Comparison of ENCODE assay signal across 24 mouse cellular contexts in genomic region chr6:128208491-128209170, GRCm38 (mm10).
DNase-seq lines count a peak whose midpoint lies in the region; ATAC-seq and TF ChIP-seq lines count a peak whose summit lies in the region.
"Had no signal": no experiment of that assay in that cellular context is flagged by ENCODE, and none has a peak within 500 bp of the region (broad histone marks: within the 10 kb centered on the region; RNA-seq: fewer than 3 reads in every experiment).

No protein-coding gene starts in this region.

- H3K4me1 ChIP-seq in kidney, postnatal 0 days (replicated peaks; ENCODE audit: insufficient read depth, low read length): no peaks in the 10 kb centered on the region
- H3K4me1 ChIP-seq in heart, embryonic 15.5 days (replicated peaks): peaks cover 3% of the 10 kb centered on the region; the same call in 1 of the 2 replicates
- H3K4me1 ChIP-seq: forebrain, embryonic 10.5 days; hindbrain, embryonic 12.5 days; limb, embryonic 15.5 days; liver, embryonic 15.5 days; megakaryocyte, embryonic 14.5 days; midbrain, embryonic 15.5 days; neural tube, embryonic 15.5 days had no signal

- no peaks in the 10 kb centered on the region for H3K36me3 ChIP-seq in kidney, postnatal 0 days (ENCODE audit: insufficient read depth, low read length)
- no peaks in the 10 kb centered on the region for H3K36me3 ChIP-seq in heart, embryonic 15.5 days
- H3K36me3 ChIP-seq: forebrain, embryonic 10.5 days; G1E; hindbrain, embryonic 12.5 days; limb, embryonic 15.5 days; liver, embryonic 15.5 days; midbrain, embryonic 15.5 days; neural tube, embryonic 15.5 days had no signal

- H3K4me3 ChIP-seq in kidney, postnatal 0 days (replicated peaks; ENCODE audit: low read depth, low read length): no peak overlapping the region
- H3K4me3 ChIP-seq in heart, embryonic 15.5 days: no peak overlapping the region
- H3K4me3 ChIP-seq: forebrain, embryonic 10.5 days; gastrocnemius, adult 2 months; hindbrain, embryonic 12.5 days; limb, embryonic 15.5 days; liver, embryonic 15.5 days; megakaryocyte, embryonic 14.5 days; midbrain, embryonic 15.5 days; neural tube, embryonic 15.5 days had no signal

- 75% methylated on average over 8 of the region's 8 CpGs for WGBS in kidney, postnatal 0 days
- WGBS in heart, embryonic 15.5 days: 62% methylated on average over 8 of the region's 8 CpGs

- DNase-seq in heart, adult 11 months: peak; percentile 93
- no peak for DNase-seq in heart, postnatal 4 days
- DNase-seq in kidney, postnatal 0 days (ENCODE audit: low spot score): peak; percentile 21
- no peak for DNase-seq in kidney, postnatal 14 days
- peak; percentile 53 for DNase-seq in 3T3-L1 (ENCODE audit: low read depth, low spot score)
- DNase-seq in thymus, postnatal 36 days: no peak
- DNase-seq: adrenal gland, postnatal 25 days; cerebellum, adult 11 months; cerebellum, postnatal 10 days; forebrain, postnatal 0 days; gastrocnemius, adult 2 months; kidney, adult 2 months; kidney, postnatal 25 days; right cerebral cortex, postnatal 14 days had no signal

- no peak overlapping the region for H3K27ac ChIP-seq in kidney, postnatal 0 days
- peak overlapping the region; percentile 5; the same call in 1 of the 2 replicates for H3K27ac ChIP-seq in heart, embryonic 15.5 days
- H3K27ac ChIP-seq: forebrain, embryonic 10.5 days; gastrocnemius, adult 2 months; hindbrain, embryonic 12.5 days; limb, embryonic 15.5 days; liver, embryonic 15.5 days; midbrain, embryonic 15.5 days; neural tube, embryonic 15.5 days had no signal

- no peaks in the 10 kb centered on the region for H3K27me3 ChIP-seq in kidney, postnatal 0 days (ENCODE audit: insufficient read depth, low read length)
- H3K27me3 ChIP-seq in heart, embryonic 15.5 days: no peaks in the 10 kb centered on the region
- H3K27me3 ChIP-seq: hindbrain, embryonic 12.5 days; limb, embryonic 15.5 days; liver, embryonic 15.5 days; midbrain, embryonic 15.5 days; neural tube, embryonic 15.5 days had no signal

- ATAC-seq in kidney, postnatal 0 days (replicated peaks; ENCODE audit: low FRiP score, low read depth): no peak
- ATAC-seq in heart, embryonic 15.5 days (replicated peaks; ENCODE audit: insufficient number of reproducible peaks, insufficient read depth, low FRiP score, low read depth): no peak
- ATAC-seq: forebrain, postnatal 0 days; inflammation-experienced regulatory T-cells, adult 6 months; midbrain, embryonic 15.5 days had no signal

- TF ChIP-seq CTCF in kidney, postnatal 0 days (IDR thresholded peaks at IDR 0.05; ENCODE audit: low read depth): no peak

- no peak overlapping the region for H3K4me2 ChIP-seq in kidney, postnatal 0 days (ENCODE audit: low read length)
- no peak overlapping the region for H3K4me2 ChIP-seq in heart, embryonic 15.5 days
- H3K4me2 ChIP-seq: hindbrain, embryonic 12.5 days; limb, embryonic 15.5 days; liver, embryonic 15.5 days; midbrain, embryonic 15.5 days; neural tube, embryonic 15.5 days had no signal

- no peaks in the 10 kb centered on the region for H3K9me3 ChIP-seq in kidney, postnatal 0 days (replicated peaks; ENCODE audit: low read length)
- no peaks in the 10 kb centered on the region for H3K9me3 ChIP-seq in heart, embryonic 15.5 days (replicated peaks)
- H3K9me3 ChIP-seq: forebrain, embryonic 10.5 days; hindbrain, embryonic 12.5 days; limb, embryonic 15.5 days; liver, embryonic 15.5 days; megakaryocyte, embryonic 14.5 days; midbrain, embryonic 15.5 days; neural tube, embryonic 15.5 days had no signal

- no peak overlapping the region for H3K9ac ChIP-seq in kidney, postnatal 0 days (ENCODE audit: low read depth, low read length)
- H3K9ac ChIP-seq in heart, embryonic 15.5 days: no peak overlapping the region
- H3K9ac ChIP-seq: forebrain, postnatal 0 days; hindbrain, embryonic 12.5 days; limb, embryonic 15.5 days; liver, embryonic 15.5 days; midbrain, embryonic 15.5 days; neural tube, embryonic 15.5 days had no signal

Comparison
In these comparisons a context has a peak if more than half of its experiments do, and no peak if none do; other contexts are left out.
1. DNase-seq: peak in heart, adult 11 months (single experiment), kidney, postnatal 0 days (single experiment) and 3T3-L1 (single experiment); none in heart, postnatal 4 days (single experiment), kidney, postnatal 14 days (single experiment) and thymus, postnatal 36 days (0 of 2).